Mouse (Mus musculus): ENCODE measurements around the gene Stk38. TPM values are rescaled to one million over a fixed set of nuclear protein-coding genes. Genes with fewer than 3 reads are reported as not detected.
"Not testable (repeated sequence)": the region's sequence is repeated elsewhere in the genome, so short reads cannot be mapped to it uniquely, and the experiment has no call there.

Gene Stk38
- polyA plus RNA-seq, 1 experiment from 2014 or later, result 141 TPM

- H3K4me3 ChIP-seq (ENCODE audit: low read depth, low read length), result no peak overlapping the region
- ATAC-seq (ENCODE audit: low FRiP score), result no peak
- no peaks in the 10 kb centered on the region for H3K27me3 ChIP-seq (ENCODE audit: control insufficient read depth, insufficient read depth, low read length)
- WGBS, result 94% methylated on average over 3 of the region's 3 CpGs
- H3K4me2 ChIP-seq (replicated peaks; ENCODE audit: low read depth, low read length), result no peak overlapping the region
- no peak for DNase-seq (ENCODE audit: low spot score)
- peaks cover 29% of the 10 kb centered on the region for H3K36me3 ChIP-seq (ENCODE audit: control insufficient read depth, insufficient read depth, low read length)
- no peaks in the 10 kb centered on the region for H3K9me3 ChIP-seq (ENCODE audit: control insufficient read depth, low read length)
- H3K4me1 ChIP-seq (replicated peaks; ENCODE audit: control insufficient read depth, insufficient read depth, low read length), result no peaks in the 10 kb centered on the region
- no peak overlapping the region for H3K9ac ChIP-seq (ENCODE audit: low read depth, low read length)
- no peak overlapping the region for H3K27ac ChIP-seq (ENCODE audit: low read depth, low read length)
Observed at GRCm38 (mm10) chr17:29043583-29043982, 35.8 kb upstream of the Stk38 start.

GRCm38 (mm10) chr17:29042569-29042968 is 34.8 kb upstream of the Stk38 start:
- Histone ChIP-seq H3K4me3 (ENCODE audit: low read depth, low read length) (no peak overlapping the region), H3K9ac (ENCODE audit: low read depth, low read length) (no peak overlapping the region), H3K36me3 (ENCODE audit: control insufficient read depth, insufficient read depth, low read length) (peaks cover 35% of the 10 kb centered on the region), H3K4me1 (replicated peaks; ENCODE audit: control insufficient read depth, insufficient read depth, low read length) (no peaks in the 10 kb centered on the region), H3K9me3 (ENCODE audit: control insufficient read depth, low read length) (no peaks in the 10 kb centered on the region), H3K27me3 (ENCODE audit: control insufficient read depth, insufficient read depth, low read length) (no peaks in the 10 kb centered on the region), H3K27ac (ENCODE audit: low read depth, low read length) (no peak overlapping the region), H3K4me2 (replicated peaks; ENCODE audit: low read depth, low read length) (no peak overlapping the region)
- ATAC-seq (ENCODE audit: low FRiP score), result no peak
- DNase-seq (ENCODE audit: low spot score), result no peak

- H3K36me3 ChIP-seq (ENCODE audit: control insufficient read depth, insufficient read depth, low read length), result peaks cover 38% of the 10 kb centered on the region
- H3K27ac ChIP-seq (ENCODE audit: low read depth, low read length); H3K27me3 ChIP-seq (ENCODE audit: control insufficient read depth, insufficient read depth, low read length); H3K4me1 ChIP-seq (replicated peaks; ENCODE audit: control insufficient read depth, insufficient read depth, low read length); H3K9ac ChIP-seq (ENCODE audit: low read depth, low read length); H3K9me3 ChIP-seq (ENCODE audit: control insufficient read depth, low read length); H3K4me2 ChIP-seq (replicated peaks; ENCODE audit: low read depth, low read length); ATAC-seq (ENCODE audit: low FRiP score); DNase-seq (ENCODE audit: low spot score); H3K4me3 ChIP-seq (ENCODE audit: low read depth, low read length): not testable (repeated sequence)
- 92% methylated on average over 3 of the region's 3 CpGs for WGBS
Observed at GRCm38 (mm10) chr17:29041632-29042031, 33.8 kb upstream of the Stk38 start.

- no peak for DNase-seq (ENCODE audit: low spot score)
- Histone ChIP-seq H3K27me3 (ENCODE audit: control insufficient read depth, insufficient read depth, low read length) (no peaks in the 10 kb centered on the region), H3K9ac (ENCODE audit: low read depth, low read length) (no peak overlapping the region), H3K4me3 (ENCODE audit: low read depth, low read length) (no peak overlapping the region), H3K36me3 (ENCODE audit: control insufficient read depth, insufficient read depth, low read length) (peaks cover 36% of the 10 kb centered on the region), H3K4me2 (replicated peaks; ENCODE audit: low read depth, low read length) (no peak overlapping the region), H3K27ac (ENCODE audit: low read depth, low read length) (no peak overlapping the region), H3K4me1 (replicated peaks; ENCODE audit: control insufficient read depth, insufficient read depth, low read length) (no peaks in the 10 kb centered on the region), H3K9me3 (ENCODE audit: control insufficient read depth, low read length) (no peaks in the 10 kb centered on the region)
- no peak for ATAC-seq (ENCODE audit: low FRiP score)
- 80% methylated on average over 11 of the region's 11 CpGs for WGBS
Observed at GRCm38 (mm10) chr17:29039351-29039750, 31.6 kb upstream of the Stk38 start.

- Histone ChIP-seq H3K4me1 (replicated peaks; ENCODE audit: control insufficient read depth, insufficient read depth, low read length) (no peaks in the 10 kb centered on the region), H3K27ac (ENCODE audit: low read depth, low read length) (no peak overlapping the region), H3K27me3 (ENCODE audit: control insufficient read depth, insufficient read depth, low read length) (no peaks in the 10 kb centered on the region), H3K4me2 (replicated peaks; ENCODE audit: low read depth, low read length) (peak overlapping the region; percentile 95), H3K9ac (ENCODE audit: low read depth, low read length) (no peak overlapping the region), H3K9me3 (ENCODE audit: control insufficient read depth, low read length) (no peaks in the 10 kb centered on the region), H3K4me3 (ENCODE audit: low read depth, low read length) (peak overlapping the region; percentile 90), H3K36me3 (ENCODE audit: control insufficient read depth, insufficient read depth, low read length) (peaks cover 23% of the 10 kb centered on the region)
- ATAC-seq (ENCODE audit: low FRiP score), result no peak
- no peak for DNase-seq (ENCODE audit: low spot score)
Observed at GRCm38 (mm10) chr17:29035506-29035905, 27.7 kb upstream of the Stk38 start.

GRCm38 (mm10) chr17:29034264-29034663 is 26.5 kb upstream of the Stk38 start:
- peaks cover 14% of the 10 kb centered on the region for H3K36me3 ChIP-seq (ENCODE audit: control insufficient read depth, insufficient read depth, low read length)
- no peak for DNase-seq (ENCODE audit: low spot score)
- H3K9ac ChIP-seq (ENCODE audit: low read depth, low read length), result peak overlapping the region; percentile 98
- no peak for ATAC-seq (ENCODE audit: low FRiP score)
- no peaks in the 10 kb centered on the region for H3K27me3 ChIP-seq (ENCODE audit: control insufficient read depth, insufficient read depth, low read length)
- H3K27ac ChIP-seq (ENCODE audit: low read depth, low read length), result no peak overlapping the region
- H3K4me1 ChIP-seq (replicated peaks; ENCODE audit: control insufficient read depth, insufficient read depth, low read length), result no peaks in the 10 kb centered on the region
- peak overlapping the region; percentile 90 for H3K4me3 ChIP-seq (ENCODE audit: low read depth, low read length)
- H3K9me3 ChIP-seq (ENCODE audit: control insufficient read depth, low read length), result no peaks in the 10 kb centered on the region
- H3K4me2 ChIP-seq (replicated peaks; ENCODE audit: low read depth, low read length), result peak overlapping the region; percentile 95

- Histone ChIP-seq H3K36me3 (ENCODE audit: control insufficient read depth, insufficient read depth, low read length) (peaks cover 13% of the 10 kb centered on the region), H3K9ac (ENCODE audit: low read depth, low read length) (peak overlapping the region; percentile 98), H3K9me3 (ENCODE audit: control insufficient read depth, low read length) (no peaks in the 10 kb centered on the region), H3K4me1 (replicated peaks; ENCODE audit: control insufficient read depth, insufficient read depth, low read length) (no peaks in the 10 kb centered on the region), H3K27ac (ENCODE audit: low read depth, low read length) (no peak overlapping the region), H3K27me3 (ENCODE audit: control insufficient read depth, insufficient read depth, low read length) (no peaks in the 10 kb centered on the region), H3K4me3 (ENCODE audit: low read depth, low read length) (peak overlapping the region; percentile 90), H3K4me2 (replicated peaks; ENCODE audit: low read depth, low read length) (peak overlapping the region; percentile 95)
- ATAC-seq (ENCODE audit: low FRiP score) (no peak), DNase-seq (ENCODE audit: low spot score) (no peak)
- WGBS, result 0% methylated on average over 6 of the region's 6 CpGs
Observed at GRCm38 (mm10) chr17:29033569-29034061, 25.8 kb upstream of the Stk38 start.

GRCm38 (mm10) chr17:29032274-29033069 is 24.7 kb upstream of the Stk38 start, which contains the start of gene Srsf3:
Gene Srsf3 (plus strand): TSS chr17:29032628.
- Histone ChIP-seq H3K27ac (ENCODE audit: low read depth, low read length) (peak within 1 kb of the TSS; percentile 96), H3K9ac (ENCODE audit: low read depth, low read length) (peak within 1 kb of the TSS; percentile 98), H3K4me3 (ENCODE audit: low read depth, low read length) (peak within 1 kb of the TSS; percentile 90), H3K4me2 (replicated peaks; ENCODE audit: low read depth, low read length) (peak within 1 kb of the TSS; percentile 95), H3K36me3 (ENCODE audit: control insufficient read depth, insufficient read depth, low read length) (peaks cover 6% of the 10 kb centered on the region), H3K4me1 (replicated peaks; ENCODE audit: control insufficient read depth, insufficient read depth, low read length) (no peaks in the 10 kb centered on the region), H3K9me3 (ENCODE audit: control insufficient read depth, low read length) (no peaks in the 10 kb centered on the region), H3K27me3 (ENCODE audit: control insufficient read depth, insufficient read depth, low read length) (no peaks in the 10 kb centered on the region)
- ATAC-seq (ENCODE audit: low FRiP score), result peak; percentile 97
- DNase-seq (ENCODE audit: low spot score), result peak; percentile 99
- WGBS, result under 1% methylated on average over 77 of the region's 77 CpGs

- Histone ChIP-seq H3K9ac (ENCODE audit: low read depth, low read length) (peak overlapping the region; percentile 89), H3K27me3 (ENCODE audit: control insufficient read depth, insufficient read depth, low read length) (no peaks in the 10 kb centered on the region), H3K4me2 (replicated peaks; ENCODE audit: low read depth, low read length) (peak overlapping the region; percentile 62), H3K4me1 (replicated peaks; ENCODE audit: control insufficient read depth, insufficient read depth, low read length) (no peaks in the 10 kb centered on the region), H3K36me3 (ENCODE audit: control insufficient read depth, insufficient read depth, low read length) (peaks cover 3% of the 10 kb centered on the region; the same call in 1 of the 2 replicates), H3K9me3 (ENCODE audit: control insufficient read depth, low read length) (no peaks in the 10 kb centered on the region), H3K4me3 (ENCODE audit: low read depth, low read length) (peak overlapping the region; percentile 90), H3K27ac (ENCODE audit: low read depth, low read length) (peak overlapping the region; percentile 96)
- ATAC-seq (ENCODE audit: low FRiP score) (0 out of 2 replicates have a peak, but pooled peaks have one; percentile 11), DNase-seq (ENCODE audit: low spot score) (no peak)
- under 1% methylated on average over 26 of the region's 26 CpGs for WGBS
Observed at GRCm38 (mm10) chr17:29031771-29032273, 24.0 kb upstream of the Stk38 start.
